Mouse (Mus musculus) C2C12 (cell line): ENCODE results near the gene Dcaf10.

Experiments used
- CTCF ChIP-seq: IDR thresholded peaks from one replicate; pipeline ENCODE4 v1.5.1; 2011; ENCODE audit not compliant: control insufficient read depth, insufficient read depth, insufficient read length
- USF1 ChIP-seq: IDR thresholded peaks from one replicate; pipeline ENCODE4 v1.6.1; 2011; ENCODE audit warnings: low read depth, mild to moderate bottlenecking, control low read depth, moderate library complexity

GRCm38 (mm10) chr4:45320159-45320816 lies 21.6 kb upstream of the Dcaf10 start:
- no peak for TF ChIP-seq CTCF
- TF ChIP-seq USF1: no peak
